Mouse (Mus musculus): ENCODE measurements around the gene Obsl1. TPM values are rescaled to one million over a fixed set of nuclear protein-coding genes. Genes with fewer than 3 reads are reported as not detected.

Gene Obsl1
- polyA plus RNA-seq, 1 experiment = 41.1 TPM

DNA sequence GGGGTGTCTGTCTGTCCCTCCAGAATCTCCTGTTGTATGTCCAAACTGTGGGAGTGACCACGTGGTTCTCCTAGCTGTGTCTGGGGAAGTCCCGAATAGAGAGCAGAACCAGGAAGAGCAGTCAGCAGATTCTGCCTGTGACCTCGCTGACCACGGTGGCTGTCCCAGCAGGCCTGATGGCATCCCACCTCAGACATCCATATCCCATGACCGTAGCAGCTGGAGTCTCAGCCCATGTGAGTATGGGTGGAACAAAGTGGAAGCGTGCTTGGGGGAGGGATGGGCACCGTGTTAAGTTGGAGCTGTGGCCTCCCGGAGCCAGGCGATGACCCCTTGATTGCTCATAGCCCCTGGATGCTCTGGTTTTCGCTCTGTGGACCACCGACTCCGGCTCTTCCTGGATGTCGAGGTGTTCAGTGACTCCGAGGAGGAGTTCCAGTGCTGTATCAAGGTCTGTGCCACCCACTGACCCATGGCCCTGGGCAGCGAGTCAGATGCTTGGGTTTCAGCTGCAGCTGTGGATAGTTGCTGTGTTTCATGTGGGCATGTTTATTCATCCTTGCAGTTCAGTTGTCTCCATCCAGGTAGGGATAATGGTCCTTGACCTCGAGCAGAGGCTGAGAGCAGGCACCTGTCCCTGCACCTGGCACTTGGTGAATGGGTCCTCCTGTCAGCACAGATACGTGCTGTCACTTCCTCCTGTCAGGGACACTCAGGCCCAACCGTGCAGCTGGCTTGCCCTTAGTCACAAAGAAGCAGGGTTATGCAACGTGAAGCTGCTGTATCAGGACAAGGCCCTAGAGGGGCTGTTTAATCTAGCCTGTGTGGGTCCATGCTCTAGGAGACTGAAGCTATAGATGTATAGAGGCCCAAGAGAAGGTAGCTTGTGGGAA, 26.3 kb upstream of the Obsl1 start:
- H3K27me3 ChIP-seq (ENCODE audit: control insufficient read depth, insufficient read depth, low read length) = no peaks in the 10 kb centered on the region
- H3K27ac ChIP-seq (ENCODE audit: insufficient read depth, low read length) = no peak overlapping the region
- H3K4me3 ChIP-seq (replicated peaks; ENCODE audit: insufficient read depth, low read depth, low read length) = no peak overlapping the region
- 90% methylated on average over 19 of the region's 19 CpGs for WGBS
- H3K4me1 ChIP-seq (ENCODE audit: control insufficient read depth, insufficient read depth, low read length) = no peaks in the 10 kb centered on the region
- TF ChIP-seq POLR2A (IDR thresholded peaks at IDR 0.05; ENCODE audit: borderline replicate concordance, insufficient read depth, low read length) (no peak), CTCF (IDR thresholded peaks at IDR 0.05; ENCODE audit: borderline replicate concordance, insufficient read depth, low read depth, low read length) (no peak)
- no peak for DNase-seq

DNA sequence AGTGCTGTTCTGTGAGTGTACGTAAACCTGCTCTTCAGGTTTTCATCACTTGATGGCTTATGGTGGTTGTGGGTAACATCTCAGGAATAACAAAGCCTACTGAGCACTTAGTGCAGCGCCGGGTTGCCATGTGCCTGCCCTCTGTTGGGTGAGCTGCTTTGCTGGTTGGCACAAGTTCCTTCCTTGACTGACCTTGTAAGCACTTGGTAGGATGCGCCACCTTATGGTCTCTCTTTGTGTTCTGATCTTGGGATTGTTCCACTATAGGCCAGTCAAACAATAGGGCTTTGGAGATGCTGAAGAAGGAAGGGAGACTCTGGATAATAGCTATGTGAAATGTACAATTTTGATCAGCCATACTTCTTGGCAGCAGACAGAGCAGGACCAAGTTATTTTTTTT, 24.3 kb upstream of the Obsl1 start:
- H3K27ac ChIP-seq (ENCODE audit: insufficient read depth, low read length) = no peak overlapping the region
- 48% methylated on average over 4 of the region's 4 CpGs for WGBS
- H3K4me3 ChIP-seq (replicated peaks; ENCODE audit: insufficient read depth, low read depth, low read length) = no peak overlapping the region
- no peaks in the 10 kb centered on the region for H3K27me3 ChIP-seq (ENCODE audit: control insufficient read depth, insufficient read depth, low read length)
- H3K4me1 ChIP-seq (ENCODE audit: control insufficient read depth, insufficient read depth, low read length) = no peaks in the 10 kb centered on the region
- TF ChIP-seq CTCF (IDR thresholded peaks at IDR 0.05; ENCODE audit: borderline replicate concordance, insufficient read depth, low read depth, low read length) (no peak), POLR2A (IDR thresholded peaks at IDR 0.05; ENCODE audit: borderline replicate concordance, insufficient read depth, low read length) (no peak)
- DNase-seq = no peak

DNA sequence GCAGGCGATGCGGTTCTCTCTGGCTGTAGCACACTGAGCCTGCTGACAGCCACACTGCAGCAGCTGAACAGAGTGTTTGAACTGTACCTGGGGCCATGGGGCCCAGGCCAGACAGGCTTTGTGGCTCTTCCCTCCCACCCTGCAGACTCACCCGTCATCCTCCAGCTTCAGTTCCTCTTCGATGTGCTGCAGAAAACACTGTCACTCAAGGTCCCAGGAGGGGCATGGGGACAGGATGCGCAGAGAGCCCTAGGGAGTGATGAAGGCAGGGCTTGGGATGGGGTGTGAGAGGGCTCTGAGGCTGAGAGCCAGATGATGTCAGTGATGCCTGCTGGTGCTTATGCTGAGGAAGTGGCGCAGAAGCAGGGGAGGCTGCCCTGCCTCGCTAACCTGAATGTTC, 18.4 kb upstream of the Obsl1 start:
- H3K27me3 ChIP-seq (ENCODE audit: control insufficient read depth, insufficient read depth, low read length) = no peaks in the 10 kb centered on the region
- H3K27ac ChIP-seq (ENCODE audit: insufficient read depth, low read length) = no peak overlapping the region
- H3K4me1 ChIP-seq (ENCODE audit: control insufficient read depth, insufficient read depth, low read length) = no peaks in the 10 kb centered on the region; the same call in 1 of the 2 replicates
- no peak overlapping the region for H3K4me3 ChIP-seq (replicated peaks; ENCODE audit: insufficient read depth, low read depth, low read length)
- no peak for TF ChIP-seq CTCF (IDR thresholded peaks at IDR 0.05; ENCODE audit: borderline replicate concordance, insufficient read depth, low read depth, low read length)
- no peak for TF ChIP-seq POLR2A (IDR thresholded peaks at IDR 0.05; ENCODE audit: borderline replicate concordance, insufficient read depth, low read length)
- DNase-seq = no peak
- 88% methylated on average over 7 of the region's 7 CpGs for WGBS

DNA sequence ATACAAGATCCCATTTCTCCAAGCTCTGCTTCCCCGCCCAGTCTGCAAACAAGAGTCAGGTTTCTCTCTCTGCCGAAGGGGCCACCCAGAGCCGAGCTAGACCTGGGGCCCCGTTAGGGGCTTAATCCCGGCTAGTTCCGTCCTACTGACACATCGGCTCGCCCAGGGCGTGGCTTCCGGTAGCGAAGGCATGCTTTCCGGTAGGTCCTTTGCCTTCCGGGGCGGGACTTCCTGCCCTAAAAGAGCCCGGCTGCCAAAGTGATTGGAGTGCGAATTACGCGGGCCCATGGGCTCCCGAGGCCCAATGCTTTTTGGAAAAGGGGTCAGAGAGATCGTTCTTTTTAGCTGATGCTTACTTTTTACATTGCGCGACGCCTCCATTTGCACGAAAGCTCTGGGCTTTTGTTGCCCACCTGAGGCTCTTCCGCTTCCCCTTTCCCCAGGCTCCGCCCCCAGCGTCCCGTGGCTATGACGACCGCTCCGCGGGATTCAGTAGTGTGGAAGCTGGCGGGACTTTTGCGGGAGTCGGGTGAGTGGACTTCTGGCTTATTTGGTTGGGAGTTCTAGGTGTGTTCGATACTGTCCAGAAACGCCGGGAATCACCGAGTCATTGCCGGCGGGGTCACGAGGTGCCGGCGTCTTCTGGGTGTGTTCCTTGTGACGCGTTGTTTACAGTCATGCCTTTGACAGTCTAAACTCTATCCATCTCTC, 15.2 kb upstream of the Obsl1 start, which contains the start of gene Stk11ip:
Gene Stk11ip (plus strand): TSS at position 209 of the 711 bp plus-strand sequence.
- Histone ChIP-seq H3K27ac (ENCODE audit: insufficient read depth, low read length) (peak within 1 kb of the TSS; percentile 46; the same call in 1 of the 2 replicates), H3K4me1 (ENCODE audit: control insufficient read depth, insufficient read depth, low read length) (no peaks in the 10 kb centered on the region; the same call in 1 of the 2 replicates), H3K4me3 (replicated peaks; ENCODE audit: insufficient read depth, low read depth, low read length) (peak within 1 kb of the TSS; percentile 92), H3K27me3 (ENCODE audit: control insufficient read depth, insufficient read depth, low read length) (no peaks in the 10 kb centered on the region)
- TF ChIP-seq CTCF (IDR thresholded peaks at IDR 0.05; ENCODE audit: borderline replicate concordance, insufficient read depth, low read depth, low read length) (no peak), POLR2A (IDR thresholded peaks at IDR 0.05; ENCODE audit: borderline replicate concordance, insufficient read depth, low read length) (peak; percentile 85; the same call in 1 of the 2 replicates)
- DNase-seq = peak; percentile 90 to 93
- WGBS = under 1% methylated on average over 46 of the region's 46 CpGs

DNA sequence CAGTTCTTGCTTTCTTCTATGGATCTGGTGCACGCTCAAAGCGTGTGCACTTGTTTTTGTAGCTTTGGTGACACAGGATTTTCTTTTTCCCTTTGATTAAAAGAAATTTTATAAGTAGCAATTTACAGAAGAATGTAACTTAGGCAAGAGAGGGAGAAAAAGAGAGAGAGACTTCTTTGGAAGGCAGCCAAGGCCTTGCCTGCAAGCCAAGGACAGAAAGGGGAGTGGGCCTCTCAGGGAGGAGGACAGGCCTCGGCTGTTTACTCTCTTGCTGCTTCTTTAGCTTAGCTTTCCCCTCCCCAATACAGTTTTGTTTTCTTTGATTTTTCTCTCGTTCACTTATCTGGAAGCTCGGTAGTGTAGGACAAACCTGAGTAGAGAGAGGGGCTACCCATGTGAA, 13.3 kb upstream of the Obsl1 start:
- no peaks in the 10 kb centered on the region for H3K27me3 ChIP-seq (ENCODE audit: control insufficient read depth, insufficient read depth, low read length)

DNA sequence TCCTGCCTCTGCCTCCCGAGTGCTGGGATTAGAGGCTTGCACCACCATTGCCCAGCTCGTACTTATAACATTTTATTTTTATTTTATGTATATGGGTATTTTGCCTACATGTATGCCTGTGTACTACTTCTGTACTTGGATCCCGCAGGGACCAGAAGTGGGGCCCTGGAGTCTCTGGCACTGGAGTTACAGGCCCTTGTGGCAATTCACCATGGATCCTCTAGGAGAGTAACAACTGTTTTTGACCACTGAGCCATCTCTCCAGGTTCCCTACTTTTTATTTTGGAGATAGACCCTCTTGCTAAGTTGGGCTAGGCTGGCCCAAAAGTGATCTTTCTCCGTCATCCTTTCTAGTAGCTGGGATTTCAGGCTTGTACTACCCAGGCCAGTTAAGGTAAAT, 12.2 kb upstream of the Obsl1 start:
- no peaks in the 10 kb centered on the region; the same call in 1 of the 2 replicates for H3K4me1 ChIP-seq (ENCODE audit: control insufficient read depth, insufficient read depth, low read length)
- 91% methylated on average over 4 of the region's 4 CpGs for WGBS
- no peaks in the 10 kb centered on the region for H3K27me3 ChIP-seq (ENCODE audit: control insufficient read depth, insufficient read depth, low read length)
- no peak for DNase-seq
- TF ChIP-seq POLR2A (IDR thresholded peaks at IDR 0.05; ENCODE audit: borderline replicate concordance, insufficient read depth, low read length) (no peak), CTCF (IDR thresholded peaks at IDR 0.05; ENCODE audit: borderline replicate concordance, insufficient read depth, low read depth, low read length) (no peak)
- no peak overlapping the region for H3K4me3 ChIP-seq (replicated peaks; ENCODE audit: insufficient read depth, low read depth, low read length)
- H3K27ac ChIP-seq (ENCODE audit: insufficient read depth, low read length) = no peak overlapping the region

More for the DNA sequence above, 13.3 kb upstream of the Obsl1 start:
- TF ChIP-seq CTCF (IDR thresholded peaks at IDR 0.05; ENCODE audit: borderline replicate concordance, insufficient read depth, low read depth, low read length) (no peak), POLR2A (IDR thresholded peaks at IDR 0.05; ENCODE audit: borderline replicate concordance, insufficient read depth, low read length) (no peak)
- Histone ChIP-seq H3K4me1 (ENCODE audit: control insufficient read depth, insufficient read depth, low read length) (no peaks in the 10 kb centered on the region; the same call in 1 of the 2 replicates), H3K4me3 (replicated peaks; ENCODE audit: insufficient read depth, low read depth, low read length) (no peak overlapping the region), H3K27ac (ENCODE audit: insufficient read depth, low read length) (no peak overlapping the region)
- 43% methylated on average over 5 of the region's 5 CpGs for WGBS
- no peak for DNase-seq

DNA sequence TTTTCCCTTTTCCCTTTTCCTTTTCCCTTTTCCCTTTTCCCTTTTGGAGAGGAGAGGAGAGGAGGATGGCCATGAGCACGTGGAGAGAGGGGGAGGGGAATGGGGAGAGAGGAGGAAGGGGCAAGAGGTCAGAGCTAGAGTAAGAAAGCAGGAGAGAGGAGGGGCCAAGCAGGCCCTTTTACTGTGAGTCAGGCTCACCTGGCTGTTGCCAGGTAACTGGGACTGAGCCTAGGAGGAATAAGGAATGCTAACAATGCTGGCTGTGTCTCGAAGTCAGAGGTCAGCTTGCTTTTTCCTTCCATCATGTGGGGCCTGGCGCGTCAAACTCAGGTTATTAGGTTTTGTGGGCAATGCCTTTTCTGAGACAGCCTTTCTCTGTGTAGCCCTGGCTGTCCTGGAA, 11.7 kb upstream of the Obsl1 start:
- Histone ChIP-seq H3K4me1 (ENCODE audit: control insufficient read depth, insufficient read depth, low read length) (no peaks in the 10 kb centered on the region; the same call in 1 of the 2 replicates), H3K27ac (ENCODE audit: insufficient read depth, low read length) (no peak overlapping the region), H3K4me3 (replicated peaks; ENCODE audit: insufficient read depth, low read depth, low read length) (no peak overlapping the region), H3K27me3 (ENCODE audit: control insufficient read depth, insufficient read depth, low read length) (no peaks in the 10 kb centered on the region)
- 48% methylated on average over 4 of the region's 4 CpGs for WGBS
- no peak for TF ChIP-seq POLR2A (IDR thresholded peaks at IDR 0.05; ENCODE audit: borderline replicate concordance, insufficient read depth, low read length)
- TF ChIP-seq CTCF (IDR thresholded peaks at IDR 0.05; ENCODE audit: borderline replicate concordance, insufficient read depth, low read depth, low read length) = no peak
- DNase-seq = no peak
